Mouse (Mus musculus) heart, postnatal 36 days (tissue): ENCODE results near the gene Oas1g. TPM values are rescaled to one million over a fixed set of nuclear protein-coding genes. Genes with fewer than 3 reads are reported as not detected.

ENCODE experiments used
- DNase-seq, 2 experiments: peaks; one replicate each; pipeline ENCODE4 v3.0.0; 2021 to 2022
- intact Hi-C: fragments of 180-260 bp; cut with DNase I; formaldehyde crosslinking; loops from one replicate; pipeline ENCODE4 v1.15.1; 2025
- microRNA-seq, 2 experiments: library from miRNA; unstranded; fragments of <30 nt; microRNA quantifications; one replicate each; pipeline ENCODE4 v1.2.0; 2021; ENCODE audit warnings: borderline number of aligned reads in 2 of 2
- total RNA-seq, 2 experiments: library from RNA; stranded (reverse); gene quantifications; 2 replicates each; pipeline ENCODE4 v1.2.3; 2021

The Oas1g gene
- total RNA-seq, 2 experiments from 2014 or later, result 0.73 TPM; not detected in 1

GRCm38 (mm10) chr5:120833335-120834280 lies 53.8 kb downstream of the Oas1g start:
- DNase-seq, result no peak
- intact Hi-C loops, result loop anchor here (5.0 kb wide), 1 partner anchor 89 kb away; no protein-coding TSS in a partner anchor

- no peak for DNase-seq
- intact Hi-C loops, result loop anchor here (5.0 kb wide), 1 partner anchor 91 kb away; no protein-coding TSS in a partner anchor
Observed at GRCm38 (mm10) chr5:120831031-120831430, 56.4 kb downstream of the Oas1g start.

Small RNA genes within 50 kb of the gene (microRNA-seq; reads per million reads assigned to microRNA genes)
- gene Gm22907, result 0 reads per million in 2 experiments

Other genes starting within 250 kb of the Oas1g start
- not detected for gene Rasal1, start 238.8 kb downstream of the Oas1g start, total RNA-seq
- 1 to 10 TPM; 1.8 to 1.9 TPM for gene Dtx1, start 175.7 kb downstream of the Oas1g start, total RNA-seq
- gene Oas2, start 137.8 kb downstream of the Oas1g start, total RNA-seq, result 1 to 10 TPM in 1 of 2 experiments, under 1 TPM in 1; 0.80 to 2.4 TPM
- under 1 TPM in 1 of 2 experiments, not detected in 1; 0.51 TPM for gene Oas3, start 110.0 kb downstream of the Oas1g start, total RNA-seq
- gene Oas1e, start 92.1 kb downstream of the Oas1g start, total RNA-seq, result not detected
- gene Oas1c, start 75.1 kb downstream of the Oas1g start, total RNA-seq, result under 1 TPM; 0.62 to 0.89 TPM
- not detected for gene Oas1f, start 40.2 kb downstream of the Oas1g start, total RNA-seq
- gene Oas1h, start 26.2 kb downstream of the Oas1g start, total RNA-seq, result not detected
- 1 to 10 TPM in 1 of 2 experiments, under 1 TPM in 1; 0.75 to 2.1 TPM for gene Oas1a, start 19.9 kb upstream of the Oas1g start, total RNA-seq
- gene Oas1d, start 26.9 kb upstream of the Oas1g start, total RNA-seq, result not detected
- gene Rph3a, start 122.5 kb upstream of the Oas1g start, total RNA-seq, result not detected